ENCODE assay signal across 24 mouse cellular contexts in genomic region chr13:9451952-9452351, GRCm38 (mm10).
DNase-seq lines count a peak whose midpoint lies in the region; ATAC-seq and TF ChIP-seq lines count a peak whose summit lies in the region.
"Had no signal": no experiment of that assay in that cellular context is flagged by ENCODE, and none has a peak within 500 bp of the region (broad histone marks: within the 10 kb centered on the region; RNA-seq: fewer than 3 reads in every experiment).

No protein-coding gene starts in this region.

- H3K9me3 ChIP-seq in heart, embryonic 13.5 days: no peaks in the 10 kb centered on the region
- H3K9me3 ChIP-seq in heart, embryonic 16.5 days (replicated peaks; ENCODE audit: control insufficient read depth, low read length): no peaks in the 10 kb centered on the region
- H3K9me3 ChIP-seq: forebrain, embryonic 10.5 days; forebrain, embryonic 13.5 days; hindbrain, embryonic 10.5 days; hindbrain, embryonic 13.5 days; intestine, embryonic 15.5 days had no signal

- peaks cover 68% of the 10 kb centered on the region for H3K4me1 ChIP-seq in heart, embryonic 13.5 days
- peaks cover 42% of the 10 kb centered on the region for H3K4me1 ChIP-seq in heart, embryonic 16.5 days (ENCODE audit: control insufficient read depth, insufficient read depth, low read length)
- H3K4me1 ChIP-seq: forebrain, embryonic 13.5 days; hindbrain, embryonic 10.5 days; hindbrain, embryonic 13.5 days; intestine, embryonic 15.5 days had no signal

- 56% methylated on average over 3 of the region's 3 CpGs for WGBS in heart, embryonic 13.5 days
- 61% methylated on average over 3 of the region's 3 CpGs for WGBS in heart, embryonic 16.5 days

- H3K79me2 ChIP-seq in myocyte (ENCODE audit: control insufficient read depth, insufficient read depth): peaks cover 35% of the 10 kb centered on the region

- H3K4me3 ChIP-seq in heart, embryonic 13.5 days: no peak overlapping the region
- H3K4me3 ChIP-seq in heart, embryonic 16.5 days (ENCODE audit: low read length): no peak overlapping the region
- H3K4me3 ChIP-seq in myocyte: no peak overlapping the region
- H3K4me3 ChIP-seq: forebrain, embryonic 10.5 days; forebrain, embryonic 13.5 days; hindbrain, embryonic 10.5 days; hindbrain, embryonic 13.5 days; intestine, embryonic 15.5 days had no signal

- H3K27ac ChIP-seq in heart, embryonic 13.5 days (replicated peaks): peak overlapping the region; percentile 36; the same call in 1 of the 2 replicates
- H3K27ac ChIP-seq in heart, embryonic 16.5 days (ENCODE audit: low read length): peak overlapping the region; percentile 45
- H3K27ac ChIP-seq: forebrain, embryonic 10.5 days; forebrain, embryonic 13.5 days; hindbrain, embryonic 10.5 days; hindbrain, embryonic 13.5 days; intestine, embryonic 15.5 days had no signal

- DNase-seq in heart, adult 11 months: no peak
- no peak for DNase-seq in heart, adult 18-20 months
- peak; percentile 18 for DNase-seq in Muller cell, postnatal 12 days (ENCODE audit: inconsistent ontology term)
- DNase-seq: adrenal gland, adult 8-10 months; adrenal gland, postnatal 25 days; cerebellum, adult 18-20 months; cerebellum, adult 9-10 months; cerebellum, postnatal 14 days; gastrocnemius, postnatal 10 days; gastrocnemius, postnatal 36 days; kidney, adult 11 months; kidney, adult 8-10 months had no signal

- no peak overlapping the region for H3K4me2 ChIP-seq in heart, embryonic 13.5 days
- no peak overlapping the region for H3K4me2 ChIP-seq in heart, embryonic 16.5 days (ENCODE audit: low read depth, low read length)
- no peak overlapping the region for H3K4me2 ChIP-seq in myocyte (ENCODE audit: low read depth)
- H3K4me2 ChIP-seq: forebrain, embryonic 13.5 days; hindbrain, embryonic 13.5 days; intestine, embryonic 15.5 days had no signal

- no peak for TF ChIP-seq POLR2A in myocyte (IDR thresholded peaks at IDR 0.05; ENCODE audit: insufficient read length, low read depth)

- ATAC-seq in heart, embryonic 13.5 days (ENCODE audit: extremely low read depth, insufficient number of reproducible peaks, low FRiP score, low TSS enrichment): no peak
- ATAC-seq in heart, embryonic 16.5 days (replicated peaks; ENCODE audit: extremely low read depth, insufficient read depth, low FRiP score): no peak; the same call in 1 of the 2 replicates
- ATAC-seq: activated CD4-positive, CD25-positive, alpha-beta regulatory T cell, adult 4 months; CD4-positive, CD25-positive, alpha-beta regulatory T cell, adult 4 months; forebrain, embryonic 13.5 days; forebrain, embryonic 16.5 days; hindbrain, embryonic 16.5 days; intestine, embryonic 15.5 days had no signal

- no peak overlapping the region for H3ac ChIP-seq in myocyte (ENCODE audit: control insufficient read depth, insufficient read length)

- no peak overlapping the region for H3K9ac ChIP-seq in heart, embryonic 13.5 days
- no peak overlapping the region for H3K9ac ChIP-seq in heart, embryonic 16.5 days (ENCODE audit: low read length)
- H3K9ac ChIP-seq: forebrain, embryonic 13.5 days; hindbrain, embryonic 13.5 days; intestine, embryonic 15.5 days had no signal

- H3K36me3 ChIP-seq in heart, embryonic 13.5 days: no peaks in the 10 kb centered on the region
- no peaks in the 10 kb centered on the region for H3K36me3 ChIP-seq in heart, embryonic 16.5 days (ENCODE audit: control insufficient read depth, insufficient read depth)
- no peaks in the 10 kb centered on the region for H3K36me3 ChIP-seq in myocyte (ENCODE audit: control insufficient read depth, insufficient read depth)
- H3K36me3 ChIP-seq: forebrain, embryonic 10.5 days; hindbrain, embryonic 10.5 days; hindbrain, embryonic 13.5 days; intestine, embryonic 15.5 days had no signal

- no peaks in the 10 kb centered on the region for H3K27me3 ChIP-seq in heart, embryonic 13.5 days (replicated peaks)
- H3K27me3 ChIP-seq in heart, embryonic 16.5 days (ENCODE audit: control insufficient read depth, insufficient read depth, low read length): no peaks in the 10 kb centered on the region
- no peaks in the 10 kb centered on the region for H3K27me3 ChIP-seq in myocyte (ENCODE audit: control insufficient read depth, insufficient read depth, insufficient read length)
- H3K27me3 ChIP-seq: forebrain, embryonic 13.5 days; hindbrain, embryonic 13.5 days; intestine, embryonic 15.5 days had no signal

TF ChIP-seq in myocyte, 11 proteins besides CTCF, POLR2A, EP300 and RAD21:
- TF ChIP-seq USF1 (IDR thresholded peaks at IDR 0.05; ENCODE audit: low read depth) (peak; percentile 52), TCF3 (IDR thresholded peaks at IDR 0.05; ENCODE audit: insufficient read length, low read depth) (no peak)
